Mouse (Mus musculus) hindlimb bud, embryonic 11.5 days (tissue): ENCODE results near the gene Urb1.
"Not testable (repeated sequence)": the region's sequence is repeated elsewhere in the genome, so short reads cannot be mapped to it uniquely, and the experiment has no call there.

Source experiments
- DNase-seq: peaks from one replicate; pipeline ENCODE4 v3.0.0-alpha.2; 2012; ENCODE audit warnings: low read depth, low spot score; ENCODE audit errors: extremely low spot score

The Urb1 gene

DNA sequence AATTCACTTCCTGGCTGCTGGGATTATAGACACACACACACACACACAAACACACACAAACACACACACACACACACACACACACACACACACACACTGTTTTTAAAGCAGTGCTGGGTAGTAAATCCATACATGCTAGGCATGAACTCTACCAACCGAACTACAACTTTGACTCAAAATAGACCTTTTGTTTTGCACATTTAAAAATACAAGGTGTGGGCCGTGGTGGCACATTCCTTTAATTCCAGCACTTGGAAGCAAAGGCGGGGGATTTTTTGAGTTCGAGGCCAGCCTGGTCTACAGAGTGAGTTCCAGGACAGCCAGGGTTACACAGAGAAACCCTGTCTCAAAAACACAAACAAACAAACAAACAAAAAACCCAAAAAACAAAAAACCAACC lies 13.8 kb upstream of the Urb1 start:
- DNase-seq, result not testable (repeated sequence)

DNA sequence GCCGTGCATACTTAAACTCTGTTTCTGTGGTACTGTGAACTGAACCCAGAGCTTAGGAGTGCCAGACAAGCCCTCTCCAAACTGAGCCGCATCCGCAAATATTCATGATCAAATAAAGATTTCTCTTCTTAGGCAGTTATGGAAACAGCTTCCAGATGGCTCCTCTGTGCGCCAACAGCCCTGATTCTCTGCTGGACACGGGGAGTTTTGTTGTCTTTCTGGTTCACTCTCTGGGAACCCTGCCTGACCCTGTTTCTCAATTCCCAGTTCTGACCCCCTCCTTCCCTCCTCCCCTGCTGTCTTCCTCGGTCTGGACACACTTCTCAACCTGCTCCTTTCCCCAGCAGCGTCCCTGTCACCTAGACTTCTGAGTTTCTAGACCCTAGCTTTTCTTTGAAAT lies 12.8 kb upstream of the Urb1 start:
- DNase-seq, result no peak

DNA sequence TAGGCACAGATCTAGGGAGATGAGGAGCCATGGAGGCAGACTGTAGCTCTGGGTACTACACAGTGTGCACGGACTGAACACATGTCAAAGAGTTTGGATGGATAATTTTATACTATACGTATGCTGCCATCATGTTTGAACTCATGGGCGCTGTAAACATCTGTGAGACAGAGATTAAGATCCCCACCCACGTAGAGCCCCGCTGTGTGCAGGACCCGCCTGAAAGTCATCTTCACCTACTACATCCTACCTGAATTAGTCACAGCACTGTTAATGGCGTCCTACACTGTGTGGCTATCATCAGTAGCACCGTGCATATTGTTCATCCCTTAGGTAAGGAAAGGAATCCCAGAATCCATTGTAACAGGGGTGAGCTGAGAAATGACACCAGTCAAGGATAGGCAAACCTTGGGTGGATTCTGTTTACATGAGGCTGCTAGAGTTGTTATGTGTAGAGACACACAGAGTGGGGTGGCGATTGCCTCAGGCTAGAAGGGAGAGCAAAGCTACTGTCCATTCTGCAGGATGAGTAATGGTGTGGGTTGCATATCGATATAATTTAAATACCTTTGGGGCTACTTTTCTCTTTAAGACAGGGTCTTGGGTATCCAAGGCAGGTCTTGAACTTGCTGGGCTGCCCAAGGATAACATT lies 12.2 kb upstream of the Urb1 start:
- DNase-seq, result no peak

DNA sequence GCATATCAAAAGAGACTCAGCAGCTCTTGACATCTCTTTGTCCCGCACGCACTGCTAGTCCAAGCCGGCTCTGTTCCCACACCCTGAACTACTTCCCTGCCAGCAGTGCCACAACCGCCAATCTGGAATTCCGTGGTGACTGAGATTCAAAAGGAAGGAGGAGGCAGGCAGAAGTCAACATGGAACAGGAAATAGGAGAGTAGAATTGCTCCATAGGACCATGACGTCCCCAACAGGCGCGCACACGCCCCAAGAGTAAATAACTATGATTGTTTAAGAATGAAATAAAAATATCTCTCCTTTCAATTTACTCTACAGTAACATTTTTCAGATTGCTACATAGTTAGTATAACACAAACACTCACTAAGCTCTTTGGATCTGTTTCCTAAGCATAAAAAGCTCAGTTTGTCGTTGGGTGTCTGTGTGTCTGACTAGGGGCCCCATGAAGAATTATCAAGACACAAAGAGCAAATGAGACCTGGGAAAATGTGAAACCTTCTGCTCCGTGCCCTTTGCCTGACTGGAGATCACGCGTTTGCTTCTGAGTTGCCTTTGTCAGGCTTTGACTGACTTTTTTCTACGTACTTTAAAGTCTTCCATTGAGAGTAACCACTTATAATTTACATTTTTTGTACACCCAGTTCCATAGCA lies 11.0 kb upstream of the Urb1 start:
- no peak for DNase-seq

DNA sequence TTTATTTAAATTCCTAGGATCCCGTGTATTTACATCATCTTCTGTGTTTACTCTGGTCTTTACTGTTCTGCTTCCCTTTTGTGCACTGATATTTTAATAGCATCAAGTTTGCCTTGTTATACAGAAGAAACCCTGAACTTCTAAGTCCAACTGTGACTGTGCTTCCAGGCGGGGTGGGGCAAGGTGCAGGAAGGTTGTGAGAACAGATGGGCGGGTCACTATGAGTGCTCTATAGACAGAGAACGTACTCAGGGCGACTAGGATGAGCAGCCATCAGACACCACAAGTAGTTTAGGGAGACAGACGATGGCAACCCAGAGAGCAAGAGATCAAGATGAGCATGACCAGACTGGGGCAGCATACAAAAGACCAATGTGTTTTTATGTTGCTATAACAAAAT lies 10.1 kb upstream of the Urb1 start:
- DNase-seq, result no peak

DNA sequence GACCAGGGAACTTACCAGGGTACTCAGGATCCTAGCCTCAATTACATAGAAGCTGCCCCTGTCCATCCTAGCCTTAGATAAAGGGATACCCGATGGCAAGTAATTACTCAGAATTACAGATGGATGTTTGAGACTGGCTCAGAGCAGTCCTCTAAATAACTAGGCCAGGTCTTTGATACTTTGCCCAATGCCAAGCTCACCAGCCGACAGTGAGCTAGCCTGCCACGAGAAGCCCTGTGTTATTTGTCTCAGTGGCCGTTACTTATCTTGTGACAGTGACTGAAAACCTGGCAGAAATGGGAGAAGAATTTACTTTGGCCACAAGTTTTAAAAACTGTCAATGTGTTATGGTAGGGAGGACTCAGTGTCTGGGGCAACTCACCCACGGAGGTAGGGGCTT lies 1.9 kb upstream of the Urb1 start:
- DNase-seq, result no peak

DNA sequence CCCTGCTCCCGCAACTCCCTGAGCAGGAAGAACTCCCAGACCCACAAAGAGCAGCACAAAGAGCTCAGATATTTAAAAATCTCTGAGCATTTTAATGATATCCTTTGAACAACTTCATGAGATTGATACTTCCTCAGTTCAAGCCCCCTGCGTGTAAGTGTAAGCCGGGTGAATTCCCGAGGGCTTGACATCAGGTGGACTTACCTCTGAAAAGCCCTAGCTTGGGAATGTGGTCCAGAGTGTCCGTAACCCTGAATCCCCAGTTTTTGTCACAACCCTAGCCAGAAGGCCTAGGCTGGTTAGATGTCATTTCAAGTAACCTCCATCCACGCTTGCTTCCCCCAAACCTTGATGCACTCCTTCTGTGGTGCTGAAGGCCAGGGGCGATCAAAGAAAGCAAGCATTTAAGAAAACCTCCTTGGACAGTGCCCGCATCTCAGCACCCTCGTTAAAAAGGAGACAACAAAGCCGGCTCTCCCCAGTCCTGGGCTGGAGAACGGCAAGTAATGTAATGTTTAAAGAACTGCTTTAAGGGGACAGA lies 573 bp upstream of the Urb1 start:
- DNase-seq, result no peak

DNA sequence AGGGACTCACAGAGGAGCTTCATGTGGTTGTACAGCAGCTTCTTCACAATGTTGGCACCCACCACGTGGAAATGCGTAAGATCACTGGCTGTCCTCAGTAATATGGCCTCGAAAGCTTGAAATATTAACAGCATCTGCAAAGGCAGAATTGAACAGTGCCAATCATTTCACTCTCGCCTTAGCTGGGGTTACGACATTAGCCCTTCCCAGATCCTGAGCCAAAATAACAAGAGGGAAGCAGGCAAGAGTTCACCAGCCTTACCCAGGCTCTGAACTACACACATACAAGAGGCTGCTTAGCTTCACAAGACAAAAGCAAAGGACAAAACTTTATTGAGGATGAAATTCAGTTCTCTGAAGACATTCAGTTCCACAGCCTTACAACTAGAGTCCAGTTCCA lies 5.7 kb downstream of the Urb1 start:
- no peak for DNase-seq

DNA sequence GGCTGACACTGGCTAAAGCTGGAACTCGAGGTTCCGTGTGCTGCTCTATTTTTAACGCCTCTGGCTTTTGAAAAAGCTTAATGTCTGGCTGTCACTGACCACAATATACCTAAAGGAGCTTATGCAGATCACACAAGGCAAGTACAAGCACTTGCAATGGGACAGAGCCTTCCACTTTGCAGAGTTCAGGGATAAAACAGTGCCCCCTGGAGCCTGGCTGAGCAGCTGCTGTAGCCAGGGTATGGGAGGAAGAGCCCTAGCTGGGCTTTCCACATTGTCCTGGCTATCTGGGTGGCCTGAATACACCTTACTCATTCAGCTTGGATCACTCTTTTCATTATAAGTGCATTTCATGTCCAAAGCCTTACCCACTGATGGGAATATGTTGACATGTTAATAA lies 8.3 kb downstream of the Urb1 start:
- no peak for DNase-seq

DNA sequence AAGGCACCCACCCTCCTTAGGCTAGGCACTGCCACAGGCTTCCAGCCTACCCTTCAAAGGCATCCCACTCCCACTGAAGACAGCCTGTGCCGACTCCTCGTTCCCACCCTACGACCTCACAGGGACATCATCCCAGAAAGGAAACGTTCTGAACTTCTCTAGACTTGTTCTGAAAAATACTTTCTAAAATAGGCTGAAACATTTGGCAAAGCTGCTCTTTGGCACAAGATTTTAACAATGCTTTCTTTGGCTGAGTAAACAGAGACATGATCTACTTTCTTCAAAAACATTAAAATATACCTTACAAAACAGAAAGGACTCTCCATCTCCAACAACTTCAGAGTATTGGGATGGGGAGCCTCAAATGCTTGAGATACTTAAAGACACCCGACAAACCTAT lies 9.0 kb downstream of the Urb1 start:
- DNase-seq, result no peak

DNA sequence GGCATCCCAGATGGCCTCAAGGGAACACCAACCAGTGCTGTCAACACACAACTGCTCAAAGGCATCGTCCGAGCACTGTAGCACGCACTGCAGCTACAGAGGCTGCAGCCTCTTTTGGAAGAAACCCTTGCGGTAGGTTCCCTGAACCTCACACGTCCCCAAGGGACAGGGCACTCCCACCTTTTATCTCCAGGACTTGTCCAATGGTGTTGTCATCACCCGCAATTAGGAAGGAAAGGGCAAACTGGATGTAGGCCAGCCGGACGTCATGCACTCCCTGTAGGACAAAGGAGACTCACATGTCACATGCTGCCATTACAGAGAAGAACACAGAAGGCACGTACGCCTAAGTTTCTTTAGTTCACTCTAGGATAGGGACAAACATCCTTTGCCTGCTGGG lies 10.4 kb downstream of the Urb1 start:
- DNase-seq, result no peak

DNA sequence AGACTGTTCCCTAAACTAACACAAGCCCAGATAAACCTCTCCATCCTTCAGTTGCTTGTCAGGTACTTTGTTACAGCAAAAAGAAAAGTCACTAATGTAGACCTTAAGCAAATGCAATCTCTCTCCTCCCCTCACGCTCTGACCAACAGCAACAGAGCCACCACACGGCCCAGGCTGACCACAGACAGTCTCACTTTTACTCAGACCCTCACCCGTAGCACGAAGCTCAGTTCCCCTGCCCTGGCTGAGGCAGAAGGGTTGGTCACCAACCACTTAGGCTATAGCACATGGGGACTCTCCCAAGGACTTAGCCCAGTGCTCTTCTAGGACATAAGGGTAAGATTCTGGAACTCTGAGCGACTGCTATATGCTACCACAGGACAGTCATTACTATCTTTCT lies 11.4 kb downstream of the Urb1 start:
- DNase-seq, result no peak

DNA sequence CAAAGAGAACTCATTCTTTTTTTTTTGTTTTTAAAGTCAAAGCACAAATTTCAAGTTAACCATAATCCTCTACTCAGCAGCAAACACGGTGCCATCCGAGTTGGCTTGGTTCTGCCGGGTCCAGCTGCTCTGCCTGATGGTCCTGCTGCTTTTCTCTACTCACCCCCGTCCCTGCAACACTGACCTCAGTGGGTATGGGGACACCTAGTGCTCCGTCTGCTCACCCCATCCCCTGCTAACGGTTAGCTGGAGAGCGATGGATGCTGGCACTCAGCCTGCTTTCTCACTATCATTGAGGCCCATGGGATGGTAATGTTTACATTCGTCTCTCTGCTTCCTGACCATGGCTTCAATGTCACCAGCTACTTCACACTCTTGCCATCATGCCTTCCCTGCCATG lies 11.8 kb downstream of the Urb1 start:
- no peak for DNase-seq

DNA sequence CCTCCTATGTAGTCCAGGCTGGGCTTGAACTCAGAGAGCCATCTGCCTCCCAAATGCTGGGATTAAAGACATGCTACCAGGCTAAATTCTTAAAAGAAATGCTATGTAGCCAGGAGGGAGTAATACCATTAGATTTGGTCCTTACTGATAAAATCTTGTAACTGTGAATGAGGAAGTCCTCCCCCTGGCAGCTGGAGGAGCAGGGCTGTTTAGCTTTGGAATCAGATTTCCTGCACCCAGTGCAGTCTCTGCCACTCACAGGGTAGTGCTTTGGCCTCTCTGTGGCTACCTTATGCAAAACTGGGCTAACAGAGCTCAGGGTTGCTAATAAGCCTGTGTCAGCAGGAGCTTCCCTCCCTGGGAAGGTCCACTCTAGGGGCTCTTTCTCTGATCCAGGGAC lies 15.5 kb downstream of the Urb1 start:
- DNase-seq, result no peak

DNA sequence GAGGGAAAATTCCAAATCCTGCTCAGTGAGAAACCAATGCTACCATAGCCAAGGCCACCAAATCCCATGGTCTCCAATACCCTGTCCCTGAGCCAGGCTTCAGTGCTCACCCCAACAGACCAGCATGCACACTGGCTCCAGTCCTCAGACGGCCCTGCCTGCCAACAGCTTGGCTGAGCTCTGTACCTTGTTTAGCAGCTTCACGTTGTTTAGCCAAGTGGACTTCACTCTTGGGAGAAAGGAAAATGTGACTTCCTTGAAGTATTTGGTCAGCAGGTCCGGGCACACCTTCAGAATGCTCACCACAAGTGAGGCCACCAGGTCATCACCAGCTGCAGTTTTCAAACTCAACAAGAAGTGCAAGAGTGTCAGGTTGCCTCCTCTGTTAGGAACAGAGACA lies 17.7 kb downstream of the Urb1 start:
- no peak for DNase-seq

DNA sequence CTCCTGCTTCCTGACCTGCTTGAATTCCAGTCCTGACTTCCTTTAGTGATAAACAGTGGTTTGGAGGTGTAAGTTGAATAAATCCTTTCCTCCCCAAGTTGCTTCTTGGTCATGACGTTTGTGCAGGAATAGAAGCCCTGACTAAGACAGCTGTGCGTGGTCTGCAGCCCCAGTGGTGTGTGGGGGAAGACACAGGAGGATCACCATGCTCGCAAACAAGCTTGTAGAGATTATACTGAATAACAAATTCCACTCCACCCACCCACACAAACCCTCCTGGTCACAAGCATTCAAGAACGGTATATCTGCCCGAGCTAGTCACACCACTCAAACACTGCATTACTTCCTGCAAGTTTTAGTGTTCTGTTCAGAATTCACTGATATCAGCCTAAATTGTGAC lies 18.1 kb downstream of the Urb1 start:
- no peak for DNase-seq

DNA sequence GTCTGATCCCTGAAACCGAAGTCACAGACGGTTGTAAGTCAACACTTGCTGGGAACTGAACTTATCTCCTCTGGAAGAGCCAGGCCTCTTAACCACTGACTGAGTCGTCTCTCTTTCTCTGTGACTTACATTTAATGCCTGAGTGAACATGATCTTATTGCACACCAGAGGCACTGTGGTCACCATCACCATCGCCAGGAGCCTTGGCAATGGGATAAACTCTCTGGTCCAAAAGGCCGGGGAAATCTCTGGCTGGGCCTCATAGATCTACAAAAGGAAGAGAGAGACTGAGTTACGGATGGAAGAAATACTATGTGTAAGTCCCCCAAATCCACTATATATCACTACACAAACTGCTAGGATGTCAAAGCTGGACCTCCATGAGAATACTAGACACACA lies 19.3 kb downstream of the Urb1 start:
- no peak for DNase-seq

DNA sequence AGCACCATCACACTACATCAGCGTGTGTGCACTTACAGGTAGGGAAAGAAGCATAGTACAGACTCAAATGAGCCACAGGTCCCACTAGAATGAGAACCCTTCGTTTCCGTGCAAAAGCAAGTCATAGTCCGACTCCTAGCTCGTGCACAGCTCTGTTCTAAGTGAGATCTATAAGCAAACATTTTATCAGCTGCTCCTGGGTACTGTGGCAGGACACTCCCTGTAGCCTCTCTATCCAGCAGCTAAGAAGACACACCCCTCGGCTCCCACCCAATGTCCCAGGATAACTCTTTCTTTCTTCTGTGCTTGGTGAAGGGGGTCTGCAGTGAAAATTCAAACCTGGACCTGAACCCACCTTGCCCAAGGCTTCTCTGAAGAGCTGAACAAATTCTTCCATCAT lies 21.6 kb downstream of the Urb1 start:
- DNase-seq, result no peak

DNA sequence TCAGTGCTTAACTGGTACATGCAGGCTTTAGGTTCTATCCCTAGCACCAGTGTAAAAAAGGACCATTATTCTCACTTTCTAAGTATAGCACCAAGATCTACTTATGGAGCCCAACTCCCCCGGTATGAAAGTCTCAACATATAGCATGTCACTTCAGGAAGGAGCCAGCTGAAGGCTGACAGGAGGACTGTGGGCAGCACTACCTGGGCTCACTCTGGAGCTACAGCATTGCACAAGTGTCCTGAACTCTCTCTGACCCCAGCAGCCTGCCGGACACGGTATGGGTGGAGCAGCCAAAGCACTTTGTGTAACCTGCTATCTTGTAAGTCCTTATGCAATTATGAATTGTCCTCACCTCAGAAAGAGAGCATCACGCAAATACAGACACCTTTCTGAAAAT lies 25.0 kb downstream of the Urb1 start:
- no peak for DNase-seq

DNA sequence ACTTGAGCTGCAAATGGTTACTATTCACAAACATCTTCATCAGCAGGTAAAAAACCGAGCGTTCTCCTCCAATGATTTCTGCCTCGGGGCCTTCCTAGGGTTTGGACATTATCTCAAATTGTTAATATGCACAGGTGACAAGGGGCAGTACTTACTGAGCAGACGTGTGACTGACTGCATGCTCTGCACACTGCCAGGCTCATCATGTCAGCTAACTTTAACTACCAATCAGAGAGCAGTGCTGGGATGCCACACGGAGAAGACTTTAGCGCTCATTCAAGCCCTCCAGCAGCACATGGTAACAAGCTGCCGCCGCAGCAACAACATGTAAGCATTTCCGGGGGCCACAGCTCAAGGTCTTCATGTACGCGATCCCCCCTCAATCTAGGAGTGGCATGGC lies 26.9 kb downstream of the Urb1 start:
- DNase-seq, result no peak

DNA sequence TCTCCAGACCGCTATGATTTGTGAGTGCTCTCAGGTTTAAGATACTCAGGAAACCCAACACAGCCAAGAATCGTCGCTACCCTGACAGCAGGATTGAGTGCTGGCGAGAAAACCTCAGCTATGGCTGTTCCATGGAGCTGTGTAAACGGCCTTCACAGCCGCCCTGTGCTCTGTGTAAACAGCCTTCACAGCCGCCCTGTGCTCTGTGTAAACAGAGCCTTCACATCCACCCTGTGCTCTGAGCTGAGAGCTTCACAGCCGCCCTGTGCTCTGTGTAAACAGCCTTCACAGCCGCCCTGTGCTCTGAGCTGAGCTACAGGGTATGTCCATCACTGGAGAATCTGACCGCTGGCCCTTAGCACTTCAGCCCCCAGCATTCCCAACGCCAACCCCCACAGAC lies 30.4 kb downstream of the Urb1 start:
- DNase-seq, result no peak

DNA sequence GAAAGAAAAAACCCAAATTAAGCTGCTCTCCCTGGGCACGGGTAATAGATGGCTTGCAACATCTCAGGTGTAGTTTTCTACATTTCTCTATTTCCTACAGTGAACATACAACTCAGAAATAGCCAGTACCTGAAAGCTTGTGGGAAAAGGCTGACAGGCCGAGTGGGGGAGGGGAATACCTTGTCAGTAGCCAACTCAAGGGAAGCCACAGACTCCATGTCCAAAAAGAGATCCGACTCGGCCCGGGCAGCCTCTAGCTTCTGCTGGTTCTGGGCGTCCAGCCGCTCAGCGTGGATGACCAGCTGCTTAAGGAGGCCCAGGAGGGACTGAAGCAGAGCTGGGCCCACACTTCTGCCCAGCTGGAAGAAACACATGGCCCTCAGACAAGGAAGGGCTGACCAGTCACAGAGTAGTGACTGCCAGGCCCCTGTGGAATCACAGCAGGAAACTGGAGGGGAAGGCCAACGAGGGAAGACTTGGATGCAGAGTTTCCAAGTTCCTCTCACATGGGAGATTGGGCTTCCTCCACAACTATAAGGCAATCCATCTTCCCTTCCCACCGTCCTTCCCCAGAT lies 34.2 kb downstream of the Urb1 start:
- no peak for DNase-seq

DNA sequence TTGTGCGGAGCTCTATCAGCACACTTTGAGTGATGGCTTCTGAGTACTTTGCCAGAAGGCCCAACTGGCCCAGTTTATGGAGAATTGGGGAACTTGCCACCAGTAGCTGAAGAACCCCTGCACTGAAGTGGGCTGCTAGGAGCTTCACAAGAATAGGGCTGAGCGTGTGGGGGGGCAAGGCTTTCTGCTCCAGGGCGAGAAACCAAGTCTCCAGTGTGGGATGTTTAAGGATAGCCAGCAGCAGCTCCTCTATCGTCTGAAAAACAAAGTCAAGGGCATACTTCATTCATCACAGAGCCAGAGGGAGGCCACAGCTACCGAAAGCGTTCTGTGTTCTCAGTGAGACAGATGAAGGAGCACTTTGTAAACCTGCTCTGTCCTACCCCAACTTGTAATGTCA lies 35.6 kb downstream of the Urb1 start:
- no peak for DNase-seq
